Mouse (Mus musculus) regulatory T cell (primary cell): ENCODE measurements around the gene Gm9639.
"Not testable (repeated sequence)": the region's sequence is repeated elsewhere in the genome, so short reads cannot be mapped to it uniquely, and the experiment has no call there.

ENCODE experiments used
- in situ Hi-C: fragments of 300-600 bp; cut with MboI, MseI; formaldehyde crosslinking; loops from one replicate; pipeline ENCODE4 v1.15.1; 2025; ENCODE audit warnings: high pct_unique_total_duplicates

Gm9639 gene

DNA sequence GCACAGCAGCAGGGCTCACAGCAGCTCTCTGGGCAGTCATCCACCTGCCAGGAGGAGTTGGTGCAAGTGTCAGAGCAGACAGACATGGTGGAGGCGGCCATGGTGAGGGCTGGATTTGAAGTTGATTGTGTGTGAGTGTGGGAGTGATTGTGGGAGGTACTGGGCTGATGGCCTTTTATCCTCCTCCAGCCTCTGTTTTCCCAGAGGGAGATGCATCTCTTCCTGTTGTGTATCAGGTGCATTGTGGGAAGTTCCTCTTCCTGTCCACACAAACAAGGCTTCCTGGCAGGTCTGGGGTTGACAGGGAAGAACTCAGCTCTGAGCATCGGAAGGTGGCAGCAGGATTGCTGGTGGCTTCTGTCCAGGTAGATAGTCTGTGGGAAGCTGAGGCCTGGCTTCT, at the start of gene Gm9639:
Gene Gm9639, minus strand, starts transcription at position 101 of the 400 bp plus-strand sequence.
- in situ Hi-C loops, result no loop called here

- in situ Hi-C loops, result no loop called here
These were observed 44.1 kb upstream of the Gm9639 start for GRCm38 (mm10) chr10:77839006-77839405.

DNA sequence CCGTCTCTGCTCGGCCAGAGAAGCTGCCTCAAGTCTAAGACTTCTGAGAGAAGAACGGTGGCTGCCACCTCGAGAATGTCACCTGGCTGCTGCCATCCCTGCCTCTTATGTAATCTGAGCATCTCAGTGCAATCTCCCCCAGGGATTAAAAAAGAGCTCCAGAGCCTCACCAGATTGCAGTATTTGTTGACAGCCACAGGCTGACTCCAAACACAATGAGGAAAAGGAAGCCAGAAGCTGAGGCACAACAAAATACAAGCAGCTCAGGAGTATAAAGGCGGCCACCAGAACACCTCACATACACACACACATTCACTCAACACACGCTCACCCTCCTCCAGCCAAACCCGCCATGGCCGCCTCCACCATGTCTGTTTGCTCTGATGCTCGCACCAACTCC, 40.8 kb upstream of the Gm9639 start, which contains the start of gene Krtap10-10:
Gene Krtap10-10, plus strand, starts transcription at position 301 of the 400 bp plus-strand sequence.
- in situ Hi-C loops, result no loop called here

DNA sequence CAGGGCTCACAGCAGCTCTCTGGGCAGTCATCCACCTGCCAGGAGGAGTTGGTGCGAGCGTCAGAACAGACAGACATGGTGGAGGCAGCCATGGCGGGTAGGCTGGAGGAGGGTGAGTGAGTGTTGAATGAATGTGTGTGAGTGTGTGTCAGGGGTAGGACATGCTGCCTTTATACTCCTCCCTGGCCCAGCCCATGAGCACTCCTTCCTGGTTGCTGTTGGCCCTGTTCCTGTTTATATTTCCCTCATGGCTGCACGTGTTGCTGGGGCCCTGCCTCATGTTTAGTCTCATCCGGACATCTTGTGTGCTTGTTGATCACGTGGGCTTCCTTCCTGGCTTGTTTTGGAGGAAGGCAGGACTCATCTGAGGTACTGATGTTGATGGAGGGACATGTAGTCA, 32.1 kb upstream of the Gm9639 start, which contains the start of gene Krtap10-4:
Gene Krtap10-4, minus strand, starts transcription at position 145 of the 400 bp plus-strand sequence.
- in situ Hi-C loops, result no loop called here

DNA sequence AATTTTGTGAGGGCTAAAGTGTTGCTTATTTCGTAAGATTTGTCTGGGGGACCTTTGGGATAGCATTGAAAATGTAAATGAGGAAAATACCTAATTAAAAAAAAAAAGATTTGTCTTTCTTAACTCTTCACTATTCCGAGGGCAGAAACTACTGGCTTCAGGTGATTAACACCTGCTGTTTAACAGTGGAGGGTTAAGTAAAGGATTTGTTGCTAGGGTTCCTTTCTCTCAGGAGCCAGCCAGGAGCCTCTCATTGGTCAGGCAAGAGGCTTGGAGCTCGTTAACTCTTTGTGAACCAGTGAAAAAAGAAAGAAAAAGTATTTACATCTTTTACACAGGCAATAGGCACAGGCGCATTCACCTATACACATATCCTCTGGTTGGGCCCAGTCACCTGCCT, 24.3 kb upstream of the Gm9639 start:
- in situ Hi-C loops, result no loop called here

DNA sequence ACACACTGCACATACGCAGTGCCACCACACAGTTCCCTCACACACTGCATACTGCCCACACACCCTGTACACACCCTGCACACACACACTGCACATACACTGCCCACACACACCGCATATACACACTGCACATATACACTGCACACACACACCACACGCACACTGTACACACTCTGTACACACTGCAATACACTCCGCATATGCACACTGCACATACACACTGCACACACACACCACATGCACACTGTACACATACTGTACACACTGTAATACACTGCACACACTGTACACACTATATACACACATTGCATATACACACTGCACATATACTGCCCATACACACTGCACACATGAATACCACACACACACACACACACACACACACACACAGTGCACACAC, 23.6 kb upstream of the Gm9639 start:
- in situ Hi-C loops, result no loop called here

GRCm38 (mm10) chr10:77815514-77815913, 20.6 kb upstream of the Gm9639 start:
- in situ Hi-C loops, result no loop called here

GRCm38 (mm10) chr10:77814382-77814781, 19.5 kb upstream of the Gm9639 start, which contains the start of gene Gm2696:
TSS of gene Gm2696 (plus strand) at chr10:77814682.
- in situ Hi-C loops, result no loop called here

DNA sequence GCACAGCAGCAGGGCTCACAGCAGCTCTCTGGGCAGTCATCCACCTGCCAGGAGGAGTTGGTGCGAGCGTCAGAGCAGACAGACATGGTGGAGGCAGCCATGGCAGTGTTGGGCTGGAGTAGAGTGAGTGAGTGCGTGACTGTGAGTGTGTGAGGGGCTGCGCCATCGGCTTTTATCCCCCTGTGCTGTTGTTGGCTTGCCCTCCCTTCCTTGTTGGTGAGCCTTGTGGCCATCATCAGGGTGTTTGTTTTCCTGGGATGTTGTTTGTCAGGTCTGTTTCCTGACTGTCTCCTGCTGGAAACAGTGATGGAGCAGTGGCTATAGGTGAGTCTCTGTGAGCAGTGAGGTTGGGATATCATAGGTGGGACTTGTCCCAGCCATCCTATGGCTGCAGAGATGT, 16.9 kb upstream of the Gm9639 start, which contains the start of gene Gm9507:
Gene Gm9507, minus strand, starts transcription at position 101 of the 400 bp plus-strand sequence.
- in situ Hi-C loops, result no loop called here

DNA sequence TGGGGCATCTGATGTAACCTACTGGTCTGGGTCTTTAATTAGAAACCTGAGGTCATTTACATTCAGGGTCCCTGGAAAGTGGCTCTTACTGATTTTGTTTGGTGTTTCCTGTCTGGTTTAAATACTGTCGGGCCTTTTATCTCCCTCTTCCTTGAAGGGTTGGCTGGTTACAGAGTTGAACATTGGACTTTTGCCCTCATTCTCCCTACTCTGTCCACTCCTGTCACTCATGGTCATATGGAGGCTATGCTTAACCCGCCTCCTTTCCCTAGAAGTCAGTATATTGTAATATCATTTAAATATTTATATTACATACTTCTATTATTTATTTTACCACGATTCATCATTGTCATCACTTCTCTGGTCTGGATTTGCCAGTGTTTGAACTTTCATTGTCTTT, 9.2 kb upstream of the Gm9639 start:
- in situ Hi-C loops, result no loop called here

- in situ Hi-C loops, result no loop called here
These were observed 4.1 kb upstream of the Gm9639 start, which contains the start of gene Gm19668 for GRCm38 (mm10) chr10:77798921-77799508. TSS of gene Gm19668 (minus strand) at chr10:77799133.

DNA sequence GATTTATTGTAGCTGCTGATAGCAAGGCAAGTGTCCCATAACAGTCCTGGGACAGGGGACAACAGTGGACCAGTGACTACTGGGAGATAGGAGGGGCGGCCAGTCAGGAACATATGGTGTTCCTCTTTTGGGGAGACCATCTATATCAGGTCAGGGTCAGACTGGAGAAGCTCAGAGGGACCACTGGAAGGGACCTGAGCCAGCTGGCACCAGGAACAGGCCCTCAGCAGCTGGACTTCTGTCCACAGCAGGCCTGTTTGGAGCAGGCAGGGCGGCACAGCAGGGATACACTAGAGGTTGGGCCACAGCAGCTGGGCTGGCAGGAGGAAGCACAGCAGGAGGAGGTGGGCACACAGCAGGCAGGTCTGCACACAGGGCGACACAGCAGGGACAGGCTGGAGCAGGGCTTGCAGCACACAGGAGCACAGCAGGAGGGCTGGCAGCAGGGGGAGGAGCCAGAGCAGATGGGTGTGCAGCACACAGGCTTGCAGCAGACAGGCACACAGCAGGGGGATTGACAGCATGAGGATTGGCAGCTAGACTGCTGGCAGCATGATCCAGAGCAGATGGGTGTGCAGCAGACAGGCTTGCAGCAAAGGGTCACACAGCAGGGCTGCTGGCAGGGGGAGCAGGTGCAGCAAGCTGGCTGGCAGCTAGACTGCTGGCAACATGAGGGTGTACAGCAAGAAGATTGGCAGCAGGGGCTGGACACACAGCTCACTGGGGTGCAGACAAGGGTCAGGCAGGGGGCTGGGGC, 3.5 kb upstream of the Gm9639 start:
- in situ Hi-C loops, result not testable (repeated sequence)

GRCm38 (mm10) chr10:77797677-77798076, 2.8 kb upstream of the Gm9639 start:
- in situ Hi-C loops, result no loop called here

DNA sequence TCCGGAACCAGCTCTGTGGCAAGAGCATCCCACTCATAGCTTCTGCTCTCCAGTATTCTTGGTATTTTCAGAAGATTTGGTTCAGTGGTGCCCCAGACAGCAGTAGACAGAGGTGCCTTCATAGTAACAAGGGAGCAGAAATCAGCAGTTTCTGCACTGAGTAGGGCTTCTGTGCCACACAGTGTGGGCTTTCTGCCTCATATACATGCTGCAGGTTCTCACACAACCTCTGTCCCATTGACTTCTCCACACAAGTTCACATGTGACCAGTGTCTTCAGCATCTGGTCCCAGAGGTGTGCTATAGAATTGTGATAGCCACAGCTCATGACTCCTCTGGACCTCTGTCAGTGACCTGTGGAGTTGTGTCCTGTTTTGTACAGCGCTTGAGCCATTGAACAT, 6.3 kb downstream of the Gm9639 start:
- in situ Hi-C loops, result no loop called here

GRCm38 (mm10) chr10:77787876-77788275, 7.0 kb downstream of the Gm9639 start, which contains the start of gene Gm7137:
TSS of gene Gm7137 (minus strand) at chr10:77788200.
- in situ Hi-C loops, result not testable (repeated sequence)

DNA sequence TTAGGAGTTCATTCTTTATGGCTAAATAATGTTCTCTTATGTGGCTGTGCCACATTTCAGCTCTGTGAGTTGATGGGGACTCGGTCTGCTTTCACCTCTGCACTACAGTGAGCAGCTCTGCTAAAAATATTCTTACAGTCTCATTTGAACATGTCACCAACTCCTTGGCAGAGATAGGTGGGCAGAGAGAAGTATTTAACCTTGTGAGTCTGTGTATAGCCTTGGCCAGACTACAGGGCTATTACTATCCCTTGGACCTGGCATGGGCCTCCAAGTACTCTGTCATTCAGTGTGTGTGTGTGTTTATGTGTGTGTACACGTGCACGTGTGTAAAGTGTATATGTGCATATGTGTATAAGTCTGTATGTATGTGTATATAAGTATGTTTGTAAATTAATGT, 11.5 kb downstream of the Gm9639 start:
- in situ Hi-C loops, result not testable (repeated sequence)

DNA sequence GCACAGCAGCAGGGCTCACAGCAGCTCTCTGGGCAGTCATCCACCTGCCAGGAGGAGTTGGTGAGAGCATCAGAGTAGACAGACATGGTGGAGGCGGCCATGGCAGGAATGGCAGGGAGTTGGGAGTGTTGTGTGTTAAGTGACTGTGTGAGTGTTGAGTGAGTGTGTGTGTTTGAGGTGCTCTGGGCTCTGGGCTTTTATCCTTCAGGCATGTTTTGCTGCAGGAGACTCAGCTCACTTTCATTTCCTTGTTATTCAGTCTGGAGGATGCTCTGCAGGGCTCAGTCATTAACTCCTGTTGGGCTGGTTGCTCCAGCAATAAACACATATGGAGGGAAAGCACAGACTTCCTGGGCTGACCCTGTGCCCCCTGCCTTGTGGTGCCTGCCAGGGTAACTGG, 12.4 kb downstream of the Gm9639 start, which contains the start of gene Gm3250:
Gene Gm3250, minus strand, starts transcription at position 101 of the 400 bp plus-strand sequence.
- in situ Hi-C loops, result not testable (repeated sequence)

DNA sequence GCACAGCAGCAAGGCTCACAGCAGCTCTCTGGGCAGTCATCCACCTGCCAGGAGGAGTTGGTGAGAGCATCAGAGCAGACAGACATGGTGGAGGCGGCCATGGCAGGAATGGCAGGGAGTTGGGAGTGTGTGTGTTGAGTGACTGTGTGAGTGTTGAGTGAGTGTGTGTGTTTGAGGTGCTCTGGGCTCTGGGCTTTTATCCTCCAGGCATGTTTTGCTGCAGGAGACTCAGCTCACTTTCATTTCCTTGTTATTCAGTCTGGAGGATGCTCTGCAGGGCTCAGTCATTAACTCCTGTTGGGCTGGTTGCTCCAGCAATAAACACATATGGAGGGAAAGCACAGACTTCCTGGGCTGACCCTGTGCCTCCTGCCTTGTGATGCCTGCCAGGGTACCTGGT, 18.0 kb downstream of the Gm9639 start, which contains the start of gene Gm7138:
Gene Gm7138, minus strand, starts transcription at position 101 of the 400 bp plus-strand sequence.
- in situ Hi-C loops, result not testable (repeated sequence)

DNA sequence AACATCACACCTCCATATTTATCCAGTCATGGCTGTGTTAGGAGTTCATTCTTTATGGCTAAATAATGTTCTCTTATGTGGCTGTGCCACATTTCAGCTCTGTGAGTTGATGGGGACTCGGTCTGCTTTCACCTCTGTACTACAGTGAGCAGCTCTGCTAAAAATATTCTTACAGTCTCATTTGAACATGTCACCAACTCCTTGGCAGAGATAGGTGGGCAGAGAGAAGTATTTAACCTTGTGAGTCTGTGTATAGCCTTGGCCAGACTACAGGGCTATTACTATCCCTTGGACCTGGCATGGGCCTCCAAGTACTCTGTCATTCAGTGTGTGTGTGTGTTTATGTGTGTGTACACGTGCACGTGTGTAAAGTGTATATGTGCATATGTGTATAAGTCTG, 22.7 kb downstream of the Gm9639 start:
- in situ Hi-C loops, result not testable (repeated sequence)

GRCm38 (mm10) chr10:77771225-77771624, 23.7 kb downstream of the Gm9639 start, which contains the start of gene Gm3238:
TSS of gene Gm3238 (minus strand) at chr10:77771325.
- in situ Hi-C loops, result not testable (repeated sequence)

GRCm38 (mm10) chr10:77769727-77770126, 25.1 kb downstream of the Gm9639 start:
- in situ Hi-C loops, result no loop called here

- in situ Hi-C loops, result loop anchor here (10.0 kb wide), 1 partner anchor 1955 kb away; no protein-coding TSS in a partner anchor
These were observed 35.3 kb downstream of the Gm9639 start, which contains the start of gene Gm3233 for GRCm38 (mm10) chr10:77759582-77759981. TSS of gene Gm3233 (minus strand) at chr10:77759682.
